Mouse (Mus musculus) neural tube, embryonic 11.5 days (tissue): ENCODE data around the gene Lpcat1. TPM values are rescaled to one million over a fixed set of nuclear protein-coding genes. Genes with fewer than 3 reads are reported as not detected.

Experiments
- ATAC-seq: fragments of 200-750 bp; cut with Nextera tagmentation; 2 replicates; pipeline ENCODE4 v1.8.0; 2017; ENCODE audit warnings: moderate number of reproducible peaks, mild to moderate bottlenecking, moderate TSS enrichment, moderate library complexity; ENCODE audit not compliant: insufficient read depth, low FRiP score, low TSS enrichment
- DNase-seq: peaks from one replicate; pipeline ENCODE4 v3.0.0-alpha.2; 2015; ENCODE audit warnings: low spot score
- H3K27ac ChIP-seq: fragments of 300-500 bp; sonication (generic); 2 replicates; pipeline ENCODE4 v1.5.1; 2014; ENCODE audit warnings: low read depth, mild to moderate bottlenecking, low read length
- H3K27me3 ChIP-seq: fragments of 300-500 bp; sonication (generic); 2 replicates; pipeline ENCODE4 v1.6.1; 2014; ENCODE audit warnings: mild to moderate bottlenecking, low read length, mixed read lengths; ENCODE audit not compliant: control insufficient read depth, insufficient read depth
- H3K36me3 ChIP-seq: fragments of 300-500 bp; sonication (generic); 2 replicates; pipeline ENCODE4 v1.6.1; 2014; ENCODE audit warnings: mild to moderate bottlenecking, low read length, moderate library complexity, mixed read lengths; ENCODE audit not compliant: control insufficient read depth, insufficient read depth
- H3K4me1 ChIP-seq: fragments of 300-500 bp; sonication (generic); 2 replicates; pipeline ENCODE4 v1.6.1; 2014; ENCODE audit warnings: low read length, mixed read lengths; ENCODE audit not compliant: control insufficient read depth, insufficient read depth
- H3K4me2 ChIP-seq: fragments of 300-500 bp; sonication (generic); 2 replicates; pipeline ENCODE4 v1.6.1; 2014; ENCODE audit warnings: low read depth, mild to moderate bottlenecking, moderate library complexity
- H3K4me3 ChIP-seq: fragments of 300-500 bp; sonication (generic); 2 replicates; pipeline ENCODE4 v1.5.1; 2014; ENCODE audit warnings: low read depth, low read length
- H3K9ac ChIP-seq: fragments of 300-500 bp; sonication (generic); 2 replicates; pipeline ENCODE4 v1.6.1; 2014; ENCODE audit warnings: mild to moderate bottlenecking, low read length
- H3K9me3 ChIP-seq: fragments of 300-500 bp; sonication (generic); 2 replicates; pipeline ENCODE4 v1.6.1; 2016; ENCODE audit warnings: low read length; ENCODE audit not compliant: control insufficient read depth
- WGBS: fragments of 180-500 bp; shearing (Covaris S2); extraction: QIAGEN DNeasy Blood & Tissue Kit; methylation state at CpG from one replicate; pipeline ENCODE4 v1.1.7; 2014; 5-methylcytosine and 5-hydroxymethylcytosine counted together
- polyA plus RNA-seq: library from polyadenylated mRNA; unstranded; fragments of >200 nt; fragmentation: Nextera tagmentation; extraction: Ambion mirVana; gene quantifications from 2 replicates; pipeline ENCODE4 v1.2.1, GENCODE M21; 2014

The Lpcat1 gene
- polyA plus RNA-seq, 1 experiment from 2014 or later = 49.8 TPM

DNA sequence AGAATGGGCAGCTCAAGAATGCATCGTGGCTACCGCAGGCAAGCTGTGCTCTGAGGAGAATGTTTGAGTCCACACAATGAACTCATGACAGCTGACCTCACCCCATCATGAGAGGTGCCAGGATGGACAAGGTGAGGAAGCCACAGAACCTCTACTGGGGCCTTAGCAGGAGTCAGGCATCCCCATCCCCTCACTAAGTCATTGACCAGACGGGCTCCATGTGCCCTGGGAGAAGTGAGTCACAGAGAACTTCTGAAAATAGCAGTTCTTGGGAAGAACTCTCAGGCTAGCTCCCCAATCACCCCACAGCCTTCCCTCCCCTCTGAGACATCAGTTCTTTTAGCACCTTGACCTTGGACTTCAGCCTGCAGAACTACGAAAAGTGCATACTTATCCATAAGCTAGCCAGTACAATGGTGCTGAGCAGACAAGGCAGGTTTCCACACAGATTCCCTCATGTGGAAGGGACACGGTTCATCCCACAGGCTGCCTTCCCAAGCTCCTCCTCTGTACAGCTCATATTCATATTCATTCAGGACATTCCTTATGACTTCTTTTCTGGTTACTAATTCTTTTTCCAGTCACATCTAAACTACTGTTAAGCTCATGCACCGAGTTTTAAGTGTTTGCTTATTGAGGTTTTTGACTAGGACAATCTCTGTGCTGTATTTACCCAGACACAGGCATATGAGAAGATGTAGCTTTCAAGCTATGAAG, 37.2 kb upstream of the Lpcat1 start:
- H3K27me3 ChIP-seq = no peaks in the 10 kb centered on the region
- 80% methylated on average over 6 of the region's 6 CpGs for WGBS

GRCm38 (mm10) chr13:73432466-73433149, 34.4 kb upstream of the Lpcat1 start:
- no peaks in the 10 kb centered on the region for H3K36me3 ChIP-seq
- no peaks in the 10 kb centered on the region for H3K4me1 ChIP-seq
- no peak overlapping the region for H3K4me3 ChIP-seq
- 79% methylated on average over 7 of the region's 7 CpGs for WGBS
- no peak overlapping the region for H3K27ac ChIP-seq
- no peaks in the 10 kb centered on the region for H3K27me3 ChIP-seq
- ATAC-seq = no peak
- DNase-seq = no peak
- H3K4me2 ChIP-seq = no peak overlapping the region
- H3K9ac ChIP-seq = no peak overlapping the region
- no peaks in the 10 kb centered on the region for H3K9me3 ChIP-seq

More for the DNA sequence above, 37.2 kb upstream of the Lpcat1 start:
- Histone ChIP-seq H3K9me3 (no peaks in the 10 kb centered on the region), H3K4me3 (no peak overlapping the region), H3K27ac (no peak overlapping the region), H3K36me3 (no peaks in the 10 kb centered on the region), H3K4me1 (no peaks in the 10 kb centered on the region), H3K4me2 (no peak overlapping the region), H3K9ac (no peak overlapping the region)
- DNase-seq = no peak
- no peak for ATAC-seq

DNA sequence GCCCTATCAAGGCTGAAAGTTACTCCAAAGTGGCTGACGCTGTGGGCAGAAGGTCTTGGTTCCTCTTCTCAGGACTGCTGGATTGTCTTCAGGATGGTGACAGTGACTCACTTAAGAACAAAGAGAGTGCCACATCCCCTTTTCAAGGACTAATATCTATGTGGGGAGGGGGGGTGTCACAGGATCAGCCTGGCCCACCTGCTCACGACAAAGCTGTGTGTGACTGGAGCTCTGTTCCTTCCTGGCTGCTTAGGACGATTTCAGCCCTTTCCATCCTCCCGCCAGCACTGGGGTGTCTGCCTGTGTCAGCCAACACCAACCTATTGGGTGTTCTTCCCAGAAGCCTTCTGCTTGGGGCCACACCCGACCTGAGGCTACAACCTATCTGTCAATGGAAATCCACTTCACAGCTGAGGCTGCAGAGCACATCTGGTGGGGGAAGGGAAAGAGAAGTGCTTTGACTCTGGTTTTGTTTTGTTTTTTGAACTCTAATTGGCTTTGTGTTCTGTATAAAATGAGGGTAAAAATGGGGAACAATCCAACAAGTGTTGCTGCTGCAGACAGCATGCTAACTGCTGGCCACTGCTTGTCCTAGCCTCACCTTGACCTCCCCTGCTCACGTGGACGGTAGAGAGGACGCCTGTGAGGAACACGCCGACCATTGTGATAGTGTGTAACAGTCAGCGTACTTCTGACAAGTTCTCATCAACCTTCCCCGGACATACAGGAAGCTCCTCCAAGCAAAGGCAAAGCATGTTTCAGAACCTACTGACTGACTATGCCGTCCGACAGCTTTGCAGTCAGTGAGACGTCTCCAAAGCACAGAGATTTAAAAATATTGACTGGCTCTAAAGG, 33.1 kb upstream of the Lpcat1 start:
- Histone ChIP-seq H3K27me3 (no peaks in the 10 kb centered on the region), H3K4me1 (no peaks in the 10 kb centered on the region), H3K27ac (no peak overlapping the region), H3K9ac (no peak overlapping the region), H3K9me3 (no peaks in the 10 kb centered on the region), H3K4me2 (no peak overlapping the region), H3K36me3 (no peaks in the 10 kb centered on the region), H3K4me3 (no peak overlapping the region)
- no peak for DNase-seq
- no peak for ATAC-seq
- WGBS = 86% methylated on average over 15 of the region's 15 CpGs

GRCm38 (mm10) chr13:73434687-73435086, 32.3 kb upstream of the Lpcat1 start:
- no peak overlapping the region for H3K9ac ChIP-seq
- H3K9me3 ChIP-seq = no peaks in the 10 kb centered on the region
- no peaks in the 10 kb centered on the region for H3K36me3 ChIP-seq
- no peaks in the 10 kb centered on the region for H3K4me1 ChIP-seq
- H3K27me3 ChIP-seq = no peaks in the 10 kb centered on the region
- ATAC-seq (no peak), DNase-seq (no peak)
- no peak overlapping the region for H3K27ac ChIP-seq
- 83% methylated on average over 5 of the region's 5 CpGs for WGBS
- no peak overlapping the region for H3K4me2 ChIP-seq
- no peak overlapping the region for H3K4me3 ChIP-seq

DNA sequence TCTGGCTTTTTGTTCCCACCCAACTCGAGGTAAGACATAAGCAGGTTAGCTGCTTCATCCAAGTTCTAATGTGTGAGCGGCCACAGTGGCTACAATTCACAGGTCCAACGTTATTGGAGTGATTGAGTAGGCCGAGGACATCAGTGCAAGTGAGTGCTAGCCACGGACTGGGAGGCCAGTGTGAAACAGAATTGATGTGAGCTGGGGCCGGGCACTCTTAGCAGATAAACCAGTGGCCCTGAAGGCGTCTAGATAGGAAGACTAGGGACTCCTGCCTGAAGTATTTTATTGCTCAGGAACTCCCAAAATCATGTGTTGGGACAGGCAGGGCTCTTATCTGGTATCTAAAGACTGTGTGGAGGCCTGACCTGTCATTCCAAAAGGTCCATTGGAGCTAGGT, 31.3 kb upstream of the Lpcat1 start:
- Histone ChIP-seq H3K27ac (no peak overlapping the region), H3K4me1 (no peaks in the 10 kb centered on the region), H3K4me2 (no peak overlapping the region), H3K27me3 (no peaks in the 10 kb centered on the region), H3K36me3 (no peaks in the 10 kb centered on the region), H3K9ac (no peak overlapping the region), H3K9me3 (no peaks in the 10 kb centered on the region), H3K4me3 (no peak overlapping the region)
- no peak for DNase-seq
- WGBS = 83% methylated on average over 7 of the region's 7 CpGs
- no peak for ATAC-seq

DNA sequence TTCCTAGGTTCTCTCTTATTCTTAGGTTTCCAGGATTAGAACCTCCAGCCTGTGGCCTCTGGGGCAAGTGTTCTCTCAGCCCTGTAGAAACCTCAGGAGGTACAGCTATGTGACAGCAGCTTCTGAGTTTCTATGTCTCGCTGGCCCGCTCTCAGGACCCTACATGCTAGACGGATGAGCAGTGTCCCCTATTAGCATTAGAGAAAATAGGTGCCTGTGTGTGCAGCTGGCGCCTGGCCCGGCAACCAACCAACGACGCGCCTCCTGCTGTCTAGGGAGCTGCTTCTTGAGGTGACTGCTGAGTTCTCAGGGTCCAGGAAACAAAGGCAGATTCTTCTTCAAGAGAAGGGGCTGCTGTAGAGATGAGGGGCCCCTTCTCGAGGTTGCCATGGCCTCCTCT, 27.9 kb upstream of the Lpcat1 start:
- Histone ChIP-seq H3K4me1 (no peaks in the 10 kb centered on the region), H3K36me3 (no peaks in the 10 kb centered on the region), H3K27ac (no peak overlapping the region), H3K4me2 (no peak overlapping the region), H3K9ac (no peak overlapping the region), H3K4me3 (no peak overlapping the region), H3K27me3 (no peaks in the 10 kb centered on the region), H3K9me3 (no peaks in the 10 kb centered on the region)
- 58% methylated on average over 9 of the region's 9 CpGs for WGBS
- ATAC-seq (no peak), DNase-seq (peak; percentile 16)

DNA sequence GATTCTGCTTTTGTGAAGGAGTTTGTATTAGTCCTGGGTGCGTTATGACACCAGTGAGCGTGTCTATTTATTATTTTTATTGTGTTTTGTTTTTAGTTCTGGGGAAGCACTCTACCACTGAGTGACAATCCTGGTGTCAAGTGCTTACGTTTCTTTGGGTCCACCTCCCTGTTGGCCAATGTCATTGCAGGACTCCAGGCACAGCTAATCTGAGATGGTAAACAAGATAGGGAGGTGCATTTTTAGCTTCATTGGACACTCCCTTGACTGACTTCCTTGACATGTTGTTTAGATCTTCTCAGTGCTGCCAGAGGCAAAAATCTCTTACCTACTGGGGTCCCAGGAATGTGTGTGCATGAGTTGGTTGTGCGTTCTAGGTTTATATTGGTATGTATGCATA, 26.0 kb upstream of the Lpcat1 start:
- Histone ChIP-seq H3K9ac (no peak overlapping the region), H3K9me3 (no peaks in the 10 kb centered on the region), H3K36me3 (no peaks in the 10 kb centered on the region), H3K4me1 (no peaks in the 10 kb centered on the region), H3K27ac (no peak overlapping the region), H3K27me3 (no peaks in the 10 kb centered on the region), H3K4me3 (no peak overlapping the region), H3K4me2 (no peak overlapping the region)
- 87% methylated on average over 4 of the region's 4 CpGs for WGBS
- no peak for ATAC-seq
- DNase-seq = no peak

- H3K4me1 ChIP-seq = no peaks in the 10 kb centered on the region
- no peak overlapping the region for H3K4me2 ChIP-seq
- no peak overlapping the region for H3K4me3 ChIP-seq
- H3K27me3 ChIP-seq = no peaks in the 10 kb centered on the region
- ATAC-seq (no peak), DNase-seq (no peak)
- WGBS = 95% methylated on average over 5 of the region's 5 CpGs
- H3K9me3 ChIP-seq = no peaks in the 10 kb centered on the region
- no peak overlapping the region for H3K9ac ChIP-seq
- H3K27ac ChIP-seq = no peak overlapping the region
- no peaks in the 10 kb centered on the region for H3K36me3 ChIP-seq
Measured at GRCm38 (mm10) chr13:73441686-73442085, 25.3 kb upstream of the Lpcat1 start.
